Mouse (Mus musculus): ENCODE data around the gene Slc45a2. TPM values are rescaled to one million over a fixed set of nuclear protein-coding genes. Genes with fewer than 3 reads are reported as not detected.

Gene Slc45a2
- polyA plus RNA-seq, 1 experiment from 2014 or later, result 0.04 TPM

DNA sequence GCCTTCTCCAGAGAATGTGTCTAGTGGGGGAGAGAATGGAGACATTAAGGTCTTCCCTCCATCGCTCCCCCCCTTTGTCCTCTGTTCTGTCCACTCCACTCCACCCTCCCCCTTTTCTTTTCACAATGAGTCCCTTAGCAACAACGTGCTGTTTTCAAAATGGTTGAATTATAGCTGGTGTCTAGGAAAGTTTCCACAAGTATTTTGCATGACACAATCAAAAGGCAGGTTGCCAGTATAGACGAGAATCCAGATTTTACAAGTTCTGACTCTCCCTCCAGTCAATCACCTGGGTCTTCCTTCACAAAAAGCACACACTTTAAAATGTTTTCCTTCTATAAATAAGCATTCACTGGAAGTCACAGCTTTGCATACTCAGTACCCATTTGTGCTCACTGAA, 43.8 kb upstream of the Slc45a2 start:
- Histone ChIP-seq H3K4me2 (ENCODE audit: low read length) (no peak overlapping the region), H3K27ac (no peak overlapping the region), H3K9ac (ENCODE audit: low read depth, low read length) (no peak overlapping the region), H3K36me3 (ENCODE audit: insufficient read depth, low read length) (no peaks in the 10 kb centered on the region), H3K4me3 (replicated peaks; ENCODE audit: low read depth, low read length) (no peak overlapping the region), H3K9me3 (replicated peaks; ENCODE audit: low read length) (no peaks in the 10 kb centered on the region), H3K4me1 (replicated peaks; ENCODE audit: insufficient read depth, low read length) (peaks cover 15% of the 10 kb centered on the region; the same call in 1 of the 2 replicates), H3K27me3 (ENCODE audit: insufficient read depth, low read length) (no peaks in the 10 kb centered on the region)
- no peak for TF ChIP-seq CTCF (IDR thresholded peaks at IDR 0.05; ENCODE audit: low read depth)
- 67% methylated on average over 3 of the region's 3 CpGs for WGBS
- ATAC-seq (replicated peaks; ENCODE audit: low FRiP score, low read depth) (no peak), DNase-seq (ENCODE audit: low spot score) (no peak)

DNA sequence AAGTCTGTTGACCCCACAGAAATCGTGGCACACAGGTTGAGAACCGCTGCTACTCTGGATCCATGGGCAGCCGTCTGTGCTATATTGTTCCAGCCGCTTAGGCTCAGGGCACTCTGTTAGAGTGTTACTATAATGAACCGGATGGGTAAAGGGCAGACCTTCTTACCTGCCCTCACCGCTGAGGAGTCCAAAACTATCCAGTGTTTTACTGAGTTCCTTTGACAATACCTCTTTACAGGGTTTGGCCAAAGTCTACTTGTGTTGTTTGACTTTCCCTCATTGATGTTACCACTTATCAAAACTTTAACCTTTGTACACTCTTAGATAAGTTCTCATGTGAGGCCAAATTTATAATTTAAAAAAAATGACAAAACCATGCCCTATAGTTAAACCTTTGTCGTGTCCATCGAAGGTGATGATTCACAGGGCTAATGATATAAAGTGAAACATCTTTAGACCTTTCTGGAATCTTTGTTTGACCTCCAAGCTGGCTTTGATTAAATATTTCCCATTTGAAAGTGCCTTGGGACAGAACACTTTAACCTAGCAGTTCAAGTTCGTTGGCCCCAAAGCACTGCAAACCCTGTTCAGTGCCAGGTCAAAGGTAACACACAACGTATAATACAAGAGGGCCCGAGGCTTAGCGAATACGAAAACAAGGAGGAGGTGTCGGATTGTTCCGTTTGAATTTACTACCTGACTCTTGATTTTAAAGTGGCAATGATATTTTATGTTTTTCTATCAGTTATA, 41.1 kb upstream of the Slc45a2 start:
- WGBS, result 74% methylated on average over 15 of the region's 15 CpGs
- Histone ChIP-seq H3K27ac (no peak overlapping the region), H3K4me3 (replicated peaks; ENCODE audit: low read depth, low read length) (no peak overlapping the region), H3K4me1 (replicated peaks; ENCODE audit: insufficient read depth, low read length) (no peaks in the 10 kb centered on the region), H3K27me3 (ENCODE audit: insufficient read depth, low read length) (no peaks in the 10 kb centered on the region), H3K9me3 (replicated peaks; ENCODE audit: low read length) (no peaks in the 10 kb centered on the region), H3K9ac (ENCODE audit: low read depth, low read length) (no peak overlapping the region), H3K4me2 (ENCODE audit: low read length) (no peak overlapping the region), H3K36me3 (ENCODE audit: insufficient read depth, low read length) (no peaks in the 10 kb centered on the region)
- ATAC-seq (replicated peaks; ENCODE audit: low FRiP score, low read depth) (0 out of 2 replicates have a peak, but pooled peaks have one; percentile 34), DNase-seq (ENCODE audit: low spot score) (no peak)
- TF ChIP-seq CTCF (IDR thresholded peaks at IDR 0.05; ENCODE audit: low read depth), result no peak

DNA sequence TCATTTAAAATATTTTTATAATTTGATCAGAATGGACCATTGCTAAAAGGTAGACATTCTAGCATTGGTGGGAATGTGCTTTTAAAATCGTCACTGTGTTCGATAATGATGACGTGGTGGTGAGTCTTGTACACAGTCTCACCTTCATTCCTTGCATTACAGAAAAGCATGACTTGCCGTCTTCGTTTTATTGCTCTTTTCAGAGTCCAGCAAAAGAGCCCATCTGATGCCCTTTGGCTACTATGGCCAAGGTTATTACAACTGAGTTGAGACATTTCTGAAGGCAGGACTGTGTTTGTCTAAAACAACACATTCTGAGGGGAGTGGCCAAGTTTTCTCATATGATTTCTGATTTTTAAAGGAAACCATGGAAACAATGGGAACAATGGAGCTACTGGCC, 40.3 kb upstream of the Slc45a2 start:
- no peak for ATAC-seq (replicated peaks; ENCODE audit: low FRiP score, low read depth)
- Histone ChIP-seq H3K9me3 (replicated peaks; ENCODE audit: low read length) (no peaks in the 10 kb centered on the region), H3K36me3 (ENCODE audit: insufficient read depth, low read length) (no peaks in the 10 kb centered on the region), H3K9ac (ENCODE audit: low read depth, low read length) (no peak overlapping the region), H3K27ac (no peak overlapping the region), H3K27me3 (ENCODE audit: insufficient read depth, low read length) (no peaks in the 10 kb centered on the region), H3K4me3 (replicated peaks; ENCODE audit: low read depth, low read length) (no peak overlapping the region), H3K4me2 (ENCODE audit: low read length) (no peak overlapping the region), H3K4me1 (replicated peaks; ENCODE audit: insufficient read depth, low read length) (no peaks in the 10 kb centered on the region)
- no peak for TF ChIP-seq CTCF (IDR thresholded peaks at IDR 0.05; ENCODE audit: low read depth)
- 87% methylated on average over 5 of the region's 5 CpGs for WGBS
- no peak for DNase-seq (ENCODE audit: low spot score)

DNA sequence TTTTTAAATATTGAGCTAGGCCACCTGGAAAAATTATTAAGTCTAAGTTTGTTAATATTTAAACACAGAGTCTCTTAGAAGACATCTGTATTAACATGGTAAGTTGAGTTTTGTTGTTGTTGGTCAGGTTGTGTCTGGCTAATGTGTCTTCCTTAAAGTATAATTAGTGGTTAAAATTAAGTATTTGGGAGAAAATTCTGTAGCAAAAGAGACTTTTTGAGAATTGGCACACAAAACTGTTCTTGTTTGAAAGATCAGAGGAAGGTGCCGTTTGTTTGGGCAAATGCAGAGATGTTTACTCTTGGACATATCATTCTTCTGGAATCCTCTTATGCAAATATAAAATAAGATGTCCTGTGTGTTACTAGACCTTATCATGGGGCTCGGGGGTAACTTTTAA, 37.9 kb upstream of the Slc45a2 start:
- Histone ChIP-seq H3K4me1 (replicated peaks; ENCODE audit: insufficient read depth, low read length) (no peaks in the 10 kb centered on the region), H3K27me3 (ENCODE audit: insufficient read depth, low read length) (no peaks in the 10 kb centered on the region), H3K36me3 (ENCODE audit: insufficient read depth, low read length) (no peaks in the 10 kb centered on the region), H3K9me3 (replicated peaks; ENCODE audit: low read length) (no peaks in the 10 kb centered on the region), H3K4me2 (ENCODE audit: low read length) (no peak overlapping the region), H3K4me3 (replicated peaks; ENCODE audit: low read depth, low read length) (no peak overlapping the region), H3K27ac (no peak overlapping the region), H3K9ac (ENCODE audit: low read depth, low read length) (no peak overlapping the region)
- no peak for TF ChIP-seq CTCF (IDR thresholded peaks at IDR 0.05; ENCODE audit: low read depth)
- WGBS, result 88% methylated on average over 2 of the region's 2 CpGs
- DNase-seq (ENCODE audit: low spot score) (no peak), ATAC-seq (replicated peaks; ENCODE audit: low FRiP score, low read depth) (no peak)

DNA sequence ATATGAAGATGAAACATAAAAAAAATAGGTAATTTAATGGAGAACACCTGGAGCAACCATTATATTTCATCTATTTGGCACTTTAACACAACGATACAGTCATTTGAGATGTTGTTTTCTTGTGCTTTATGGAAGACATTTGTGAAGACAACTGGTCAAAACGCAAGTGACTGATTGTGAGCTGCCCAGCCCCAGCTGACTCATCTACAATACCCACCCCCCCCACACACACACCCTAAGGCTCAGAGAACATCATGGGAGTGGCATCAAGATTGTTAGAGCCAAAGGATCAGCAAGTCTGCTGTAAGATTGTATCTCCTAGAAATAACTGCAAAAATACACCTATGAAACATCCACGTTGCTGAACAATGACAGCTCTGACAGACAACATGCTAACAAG, 31.1 kb upstream of the Slc45a2 start:
- no peak for TF ChIP-seq CTCF (IDR thresholded peaks at IDR 0.05; ENCODE audit: low read depth)
- Histone ChIP-seq H3K4me2 (ENCODE audit: low read length) (no peak overlapping the region), H3K9ac (ENCODE audit: low read depth, low read length) (no peak overlapping the region), H3K4me1 (replicated peaks; ENCODE audit: insufficient read depth, low read length) (no peaks in the 10 kb centered on the region), H3K27me3 (ENCODE audit: insufficient read depth, low read length) (no peaks in the 10 kb centered on the region), H3K4me3 (replicated peaks; ENCODE audit: low read depth, low read length) (no peak overlapping the region), H3K36me3 (ENCODE audit: insufficient read depth, low read length) (no peaks in the 10 kb centered on the region), H3K27ac (no peak overlapping the region), H3K9me3 (replicated peaks; ENCODE audit: low read length) (no peaks in the 10 kb centered on the region)
- DNase-seq (ENCODE audit: low spot score) (no peak), ATAC-seq (replicated peaks; ENCODE audit: low FRiP score, low read depth) (no peak)
- 71% methylated on average over 3 of the region's 3 CpGs for WGBS

DNA sequence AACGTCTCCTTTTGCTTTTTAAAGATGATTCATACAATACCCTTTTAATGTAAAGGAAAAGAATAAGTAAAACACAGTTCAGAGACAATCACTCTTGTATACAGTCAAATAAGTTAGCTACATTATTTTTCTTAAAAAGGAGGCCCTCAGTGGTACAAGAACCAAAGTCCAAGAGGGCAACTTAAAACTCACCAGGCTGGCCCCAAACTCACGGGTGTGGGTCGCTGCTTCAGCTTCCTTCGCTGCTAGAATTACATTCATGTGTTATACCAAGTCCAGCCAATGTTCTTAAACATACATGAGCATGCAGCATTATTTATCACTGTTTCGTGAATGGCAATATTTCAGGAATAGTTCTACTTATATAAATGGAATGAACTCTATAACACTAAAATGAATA, 29.7 kb upstream of the Slc45a2 start:
- no peak for DNase-seq (ENCODE audit: low spot score)
- WGBS, result 76% methylated on average over 5 of the region's 5 CpGs
- no peaks in the 10 kb centered on the region for H3K36me3 ChIP-seq (ENCODE audit: insufficient read depth, low read length)

DNA sequence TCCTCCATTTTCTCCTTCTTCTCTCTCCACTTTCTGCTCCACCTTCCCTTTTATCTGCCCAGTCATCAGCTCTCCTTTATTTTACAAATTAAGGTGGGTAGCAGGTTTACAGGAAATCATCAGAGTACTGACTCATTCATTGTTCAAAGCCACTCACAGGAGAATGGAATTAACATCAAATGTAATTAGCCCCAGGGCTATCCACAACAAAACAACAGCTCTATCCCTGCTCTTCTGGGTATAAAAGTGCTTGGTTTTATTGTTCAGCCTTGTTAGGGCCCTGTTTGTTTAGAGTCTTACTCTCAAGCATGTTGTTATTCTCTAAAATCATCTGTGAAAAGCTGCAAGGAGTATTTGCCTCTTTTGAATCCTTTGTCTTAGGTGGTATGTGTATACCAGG, 23.4 kb upstream of the Slc45a2 start:
- no peaks in the 10 kb centered on the region for H3K36me3 ChIP-seq (ENCODE audit: insufficient read depth, low read length)
- TF ChIP-seq CTCF (IDR thresholded peaks at IDR 0.05; ENCODE audit: low read depth), result no peak
- no peak overlapping the region for H3K4me2 ChIP-seq (ENCODE audit: low read length)
- no peak overlapping the region for H3K27ac ChIP-seq
- ATAC-seq (replicated peaks; ENCODE audit: low FRiP score, low read depth), result no peak
- no peaks in the 10 kb centered on the region for H3K27me3 ChIP-seq (ENCODE audit: insufficient read depth, low read length)
- no peak overlapping the region for H3K9ac ChIP-seq (ENCODE audit: low read depth, low read length)
- H3K4me1 ChIP-seq (replicated peaks; ENCODE audit: insufficient read depth, low read length), result peaks cover 3% of the 10 kb centered on the region; the same call in 1 of the 2 replicates
- no peak for DNase-seq (ENCODE audit: low spot score)
- H3K9me3 ChIP-seq (replicated peaks; ENCODE audit: low read length), result no peaks in the 10 kb centered on the region
- no peak overlapping the region for H3K4me3 ChIP-seq (replicated peaks; ENCODE audit: low read depth, low read length)

More for the DNA sequence above, 29.7 kb upstream of the Slc45a2 start:
- Histone ChIP-seq H3K4me3 (replicated peaks; ENCODE audit: low read depth, low read length) (no peak overlapping the region), H3K9ac (ENCODE audit: low read depth, low read length) (no peak overlapping the region), H3K9me3 (replicated peaks; ENCODE audit: low read length) (no peaks in the 10 kb centered on the region), H3K27ac (no peak overlapping the region), H3K4me1 (replicated peaks; ENCODE audit: insufficient read depth, low read length) (no peaks in the 10 kb centered on the region), H3K4me2 (ENCODE audit: low read length) (no peak overlapping the region), H3K27me3 (ENCODE audit: insufficient read depth, low read length) (no peaks in the 10 kb centered on the region)
- ATAC-seq (replicated peaks; ENCODE audit: low FRiP score, low read depth), result no peak
- TF ChIP-seq CTCF (IDR thresholded peaks at IDR 0.05; ENCODE audit: low read depth), result no peak
